Mouse (Mus musculus) neural tube, embryonic 14.5 days (tissue): ENCODE results near the gene Cotl1. TPM values are rescaled to one million over a fixed set of nuclear protein-coding genes. Genes with fewer than 3 reads are reported as not detected.
A peak's percentile ranks its signal among the peaks of the same experiment; 100 is the strongest.

Experiments
- ATAC-seq: fragments of 200-750 bp; cut with Nextera tagmentation; 2 replicates; pipeline ENCODE4 v1.8.0; 2017; ENCODE audit warnings: low read depth, mild to moderate bottlenecking, moderate TSS enrichment, moderate library complexity
- H3K27ac ChIP-seq: fragments of 300-500 bp; sonication (generic); 2 replicates; pipeline ENCODE4 v1.5.1; 2014; ENCODE audit warnings: low read depth, mild to moderate bottlenecking, control low read depth, low read length, moderate library complexity, mixed read lengths
- H3K27me3 ChIP-seq: fragments of 300-500 bp; sonication (generic); 2 replicates; pipeline ENCODE4 v1.6.1; 2014; ENCODE audit warnings: low read length; ENCODE audit not compliant: control insufficient read depth, insufficient read depth
- H3K36me3 ChIP-seq: fragments of 300-500 bp; sonication (generic); 2 replicates; pipeline ENCODE4 v1.6.1; 2014; ENCODE audit warnings: low read length, mixed read lengths; ENCODE audit not compliant: control insufficient read depth, insufficient read depth
- H3K4me1 ChIP-seq: fragments of 300-500 bp; sonication (generic); 2 replicates; pipeline ENCODE4 v1.6.1; 2014; ENCODE audit warnings: low read length; ENCODE audit not compliant: control insufficient read depth, insufficient read depth
- H3K4me2 ChIP-seq: fragments of 300-500 bp; sonication (generic); 2 replicates; pipeline ENCODE4 v1.6.1; 2014; ENCODE audit warnings: mild to moderate bottlenecking, low read depth, low read length, control low read depth
- H3K4me3 ChIP-seq: fragments of 300-500 bp; sonication (generic); 2 replicates; pipeline ENCODE4 v1.5.1; 2014; ENCODE audit warnings: low read depth, low read length, control low read depth, mixed read lengths
- H3K9ac ChIP-seq: fragments of 300-500 bp; sonication (generic); replicated peaks from 2 replicates; pipeline ENCODE4 v1.6.1; 2014; ENCODE audit warnings: low read depth, mild to moderate bottlenecking, control low read depth, low read length, mixed read lengths
- H3K9me3 ChIP-seq: fragments of 300-500 bp; sonication (generic); 2 replicates; pipeline ENCODE4 v1.6.1; 2016; ENCODE audit warnings: low read length; ENCODE audit not compliant: control insufficient read depth
- WGBS: fragments of 180-500 bp; shearing (Covaris S2); extraction: QIAGEN DNeasy Blood & Tissue Kit; methylation state at CpG from one replicate; pipeline ENCODE4 v1.1.7; 2014; 5-methylcytosine and 5-hydroxymethylcytosine counted together
- polyA plus RNA-seq: library from polyadenylated mRNA; unstranded; fragments of >200 nt; fragmentation: Nextera tagmentation; extraction: Ambion mirVana; gene quantifications from 2 replicates; pipeline ENCODE4 v1.2.1, GENCODE M21; 2014

Gene Cotl1
- polyA plus RNA-seq, 1 experiment from 2014 or later: 232 TPM

DNA sequence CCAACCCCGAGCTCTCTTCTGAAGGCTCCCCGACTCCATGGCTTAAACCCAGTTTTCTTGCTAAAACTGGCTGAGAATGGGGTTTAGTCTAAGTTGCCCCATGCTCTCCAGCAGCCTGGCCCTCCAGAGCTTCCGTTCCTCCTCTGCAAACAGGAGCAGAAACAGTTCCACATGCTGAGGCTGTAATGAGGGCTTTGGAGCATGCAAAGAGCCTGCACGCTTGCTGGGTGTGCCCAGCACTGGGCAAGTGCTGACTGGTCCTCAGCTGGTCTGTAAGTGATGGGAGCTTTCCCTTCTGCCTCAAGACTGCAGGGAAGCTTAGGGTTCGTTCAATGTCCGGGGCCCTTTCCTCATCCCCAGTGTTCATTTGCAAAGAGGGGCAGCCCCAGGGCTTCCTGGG, 24.1 kb downstream of the Cotl1 start:
- Histone ChIP-seq H3K27me3 (no peaks in the 10 kb centered on the region), H3K9ac (no peak overlapping the region), H3K9me3 (no peaks in the 10 kb centered on the region), H3K4me3 (no peak overlapping the region), H3K4me1 (peaks cover 4% of the 10 kb centered on the region; the same call in 1 of the 2 replicates), H3K4me2 (no peak overlapping the region), H3K36me3 (no peaks in the 10 kb centered on the region; the same call in 1 of the 2 replicates), H3K27ac (no peak overlapping the region)
- ATAC-seq: no peak
- 87% methylated on average over 6 of the region's 6 CpGs for WGBS

DNA sequence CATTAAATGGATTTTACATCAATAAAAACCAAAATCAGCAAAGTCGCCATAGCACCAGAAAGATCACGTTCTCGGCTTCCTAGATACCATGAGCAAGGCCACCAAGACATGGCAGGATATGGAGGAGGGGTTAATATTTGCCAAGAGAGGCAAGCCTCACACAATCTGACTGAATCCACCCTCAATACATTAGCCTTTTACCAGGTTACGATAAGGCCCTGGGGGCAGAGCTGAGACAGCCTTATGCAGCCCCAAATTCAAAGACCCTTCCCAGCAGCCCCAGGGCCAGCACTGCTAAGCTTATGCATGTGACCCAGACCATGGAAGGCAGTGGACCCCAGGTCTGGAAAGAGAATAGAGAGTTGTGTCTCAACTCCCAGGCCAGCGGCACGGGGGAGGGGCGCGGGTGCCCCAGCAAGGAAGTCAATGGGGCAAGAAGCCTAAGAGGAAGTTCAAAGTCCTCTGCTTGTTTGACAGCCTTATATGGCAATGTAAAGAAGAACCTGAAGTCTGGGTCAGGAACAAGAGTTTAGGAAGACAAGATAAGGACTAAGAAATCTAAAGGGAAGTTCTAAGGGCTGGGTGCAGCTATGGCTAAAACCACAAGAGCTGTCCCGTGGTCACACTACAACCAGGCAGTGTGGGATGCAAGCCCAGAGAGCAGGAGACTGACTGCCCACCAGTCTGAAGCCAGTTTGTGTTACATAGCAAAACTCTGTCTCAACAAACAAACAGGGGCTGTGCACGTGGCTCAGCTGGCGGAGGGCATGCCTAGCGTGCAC, 27.5 kb downstream of the Cotl1 start:
- no peak for ATAC-seq
- peaks cover 16% of the 10 kb centered on the region; the same call in 1 of the 2 replicates for H3K4me1 ChIP-seq

DNA sequence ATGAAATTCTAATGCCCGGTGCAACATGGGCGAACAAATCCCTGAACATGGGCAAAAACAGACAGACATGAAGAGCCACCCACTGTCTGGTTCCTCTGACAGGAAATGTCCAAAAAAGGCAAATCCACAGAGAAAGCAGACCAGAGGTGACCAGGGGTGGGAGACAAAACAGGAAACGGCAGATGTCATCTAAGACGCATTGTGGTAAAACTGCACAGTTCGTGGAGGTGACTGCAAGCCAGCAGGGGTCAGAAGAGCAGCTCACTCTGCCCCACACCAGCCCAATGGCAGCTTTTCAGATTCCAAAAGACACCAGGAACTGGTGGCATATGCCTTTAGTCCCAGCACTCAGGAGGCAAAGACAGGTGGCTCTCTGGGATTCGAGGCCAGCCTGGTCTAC, 28.4 kb downstream of the Cotl1 start:
- Histone ChIP-seq H3K27me3 (no peaks in the 10 kb centered on the region), H3K9ac (no peak overlapping the region), H3K36me3 (no peaks in the 10 kb centered on the region), H3K27ac (no peak overlapping the region), H3K4me1 (peaks cover 17% of the 10 kb centered on the region; the same call in 1 of the 2 replicates), H3K4me2 (no peak overlapping the region), H3K9me3 (no peaks in the 10 kb centered on the region), H3K4me3 (no peak overlapping the region)
- WGBS: 59% methylated on average over 6 of the region's 6 CpGs
- no peak for ATAC-seq

More for the DNA sequence above, 27.5 kb downstream of the Cotl1 start:
- WGBS: 80% methylated on average over 12 of the region's 12 CpGs
- Histone ChIP-seq H3K4me3 (no peak overlapping the region), H3K9me3 (no peaks in the 10 kb centered on the region), H3K27ac (no peak overlapping the region), H3K9ac (no peak overlapping the region), H3K27me3 (no peaks in the 10 kb centered on the region), H3K36me3 (no peaks in the 10 kb centered on the region), H3K4me2 (no peak overlapping the region)

DNA sequence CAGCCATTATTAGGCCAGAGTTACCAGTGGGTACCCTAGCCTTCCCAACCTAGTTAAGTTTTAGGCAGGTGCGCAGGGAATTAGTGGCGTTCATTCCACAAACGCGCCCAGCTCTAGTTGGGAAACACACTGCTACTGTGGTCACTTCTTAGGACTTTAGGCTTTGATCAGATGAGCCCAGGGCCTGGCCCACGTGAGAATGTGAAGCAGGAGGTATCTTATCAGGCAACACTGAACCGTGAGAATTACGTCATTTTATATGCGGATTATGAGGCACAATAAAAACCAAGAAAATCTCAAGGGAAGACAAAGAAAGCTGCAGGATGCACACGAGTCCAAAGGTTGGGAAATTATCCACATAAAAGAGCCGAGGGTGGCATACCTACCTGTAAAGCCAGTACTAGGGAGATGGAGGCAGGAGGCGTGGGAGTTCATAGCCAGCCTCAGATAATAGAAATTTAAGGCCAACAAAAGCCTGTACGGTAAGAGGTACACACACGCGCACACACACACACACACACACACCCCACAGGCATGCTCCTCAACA, 29.3 kb downstream of the Cotl1 start:
- peaks cover 25% of the 10 kb centered on the region; the same call in 1 of the 2 replicates for H3K4me1 ChIP-seq
- ATAC-seq: no peak
- H3K9ac ChIP-seq: no peak overlapping the region
- no peaks in the 10 kb centered on the region for H3K9me3 ChIP-seq
- no peak overlapping the region for H3K4me2 ChIP-seq
- H3K27ac ChIP-seq: no peak overlapping the region
- no peak overlapping the region for H3K4me3 ChIP-seq
- no peaks in the 10 kb centered on the region for H3K27me3 ChIP-seq
- 70% methylated on average over 14 of the region's 14 CpGs for WGBS
- no peaks in the 10 kb centered on the region for H3K36me3 ChIP-seq

- H3K27me3 ChIP-seq: no peaks in the 10 kb centered on the region
- 42% methylated on average over 23 of the region's 23 CpGs for WGBS
- no peak overlapping the region for H3K9ac ChIP-seq
- H3K36me3 ChIP-seq: no peaks in the 10 kb centered on the region
- no peaks in the 10 kb centered on the region for H3K9me3 ChIP-seq
- ATAC-seq: no peak; the same call in 1 of the 2 replicates
- peaks cover 25% of the 10 kb centered on the region; the same call in 1 of the 2 replicates for H3K4me1 ChIP-seq
- no peak overlapping the region for H3K4me3 ChIP-seq
- H3K27ac ChIP-seq: peak overlapping the region; percentile 34; the same call in 1 of the 2 replicates
- H3K4me2 ChIP-seq: no peak overlapping the region
Observed at GRCm38 (mm10) chr8:119810127-119810868, 30.0 kb downstream of the Cotl1 start.

DNA sequence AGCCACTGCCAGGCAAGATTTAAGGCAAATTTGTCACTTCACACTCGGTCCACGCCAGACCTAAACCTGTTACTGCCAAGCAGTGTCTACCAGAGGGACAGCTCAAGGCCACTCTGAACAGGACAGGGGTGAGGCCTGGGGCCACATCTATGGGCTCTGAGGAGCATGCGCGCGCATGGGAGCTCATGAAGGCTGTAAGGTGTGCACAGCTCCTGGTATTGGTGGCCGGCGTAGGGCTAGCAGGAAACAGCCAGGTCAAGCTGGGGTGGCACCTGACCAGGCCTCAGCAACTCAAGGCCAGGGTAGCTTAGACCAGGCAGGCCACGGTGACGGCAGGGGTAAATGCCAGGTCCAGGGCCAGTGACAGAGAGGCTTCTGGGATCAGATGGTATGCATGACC, 30.7 kb downstream of the Cotl1 start:
- Histone ChIP-seq H3K9me3 (no peaks in the 10 kb centered on the region), H3K27me3 (no peaks in the 10 kb centered on the region), H3K9ac (no peak overlapping the region), H3K36me3 (no peaks in the 10 kb centered on the region), H3K4me1 (peaks cover 25% of the 10 kb centered on the region; the same call in 1 of the 2 replicates), H3K27ac (peak overlapping the region; percentile 34; the same call in 1 of the 2 replicates), H3K4me2 (no peak overlapping the region), H3K4me3 (no peak overlapping the region)
- 85% methylated on average over 9 of the region's 9 CpGs for WGBS
- ATAC-seq: no peak

GRCm38 (mm10) chr8:119807687-119808086, 32.7 kb downstream of the Cotl1 start:
- WGBS: 86% methylated on average over 4 of the region's 4 CpGs
- Histone ChIP-seq H3K4me2 (no peak overlapping the region), H3K4me3 (no peak overlapping the region), H3K4me1 (peaks cover 23% of the 10 kb centered on the region; the same call in 1 of the 2 replicates), H3K9ac (no peak overlapping the region), H3K9me3 (no peaks in the 10 kb centered on the region), H3K36me3 (no peaks in the 10 kb centered on the region), H3K27ac (no peak overlapping the region), H3K27me3 (no peaks in the 10 kb centered on the region)
- ATAC-seq: no peak

DNA sequence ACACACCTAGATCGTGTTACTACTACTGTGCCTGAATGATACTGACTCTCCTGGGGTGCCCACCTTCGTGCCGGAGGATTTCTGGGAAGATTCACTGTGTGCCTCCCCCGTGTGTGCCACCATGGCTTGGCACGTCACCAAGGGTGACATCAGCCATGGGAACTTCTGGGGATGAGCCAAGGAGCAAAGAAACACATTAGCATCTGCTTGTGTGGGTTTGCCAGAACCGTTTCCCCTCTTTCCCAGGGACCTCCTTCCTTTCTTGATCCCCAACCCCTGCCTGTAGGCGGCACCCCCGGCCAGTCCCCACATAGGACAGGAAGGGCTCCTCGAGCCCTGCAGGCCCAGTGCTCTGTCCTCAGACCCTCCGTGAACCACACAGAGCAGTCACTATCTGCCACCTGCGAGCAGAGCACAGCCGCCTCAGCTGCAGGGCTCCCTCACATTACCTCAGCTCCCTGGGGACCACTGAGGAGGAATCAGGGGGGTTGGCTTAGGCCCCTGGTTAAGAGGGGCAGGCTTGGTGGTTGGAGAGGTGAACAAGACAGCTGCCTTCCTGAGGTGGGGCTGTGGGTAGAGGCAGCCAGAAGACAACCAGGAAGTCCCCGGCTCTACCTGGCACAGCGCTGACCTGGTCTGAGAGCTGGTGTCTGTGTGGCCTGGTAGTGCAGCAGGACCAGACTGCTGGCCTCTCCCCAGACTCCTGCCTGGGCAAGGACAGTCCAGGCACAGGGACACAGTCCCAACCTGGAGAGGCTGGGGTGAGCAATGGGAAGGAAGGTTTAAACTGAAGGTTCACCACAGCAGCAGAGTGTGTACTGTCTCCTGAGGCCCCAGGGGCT, 33.7 kb downstream of the Cotl1 start:
- H3K4me3 ChIP-seq: no peak overlapping the region
- no peaks in the 10 kb centered on the region for H3K27me3 ChIP-seq
- H3K4me2 ChIP-seq: no peak overlapping the region
- H3K36me3 ChIP-seq: no peaks in the 10 kb centered on the region
- ATAC-seq: peak; percentile 32; the same call in 1 of the 2 replicates
- peaks cover 21% of the 10 kb centered on the region; the same call in 1 of the 2 replicates for H3K4me1 ChIP-seq
- H3K9ac ChIP-seq: no peak overlapping the region
- H3K27ac ChIP-seq: 0 out of 2 replicates have a peak overlapping the region, but pooled peaks have one; percentile 34
- no peaks in the 10 kb centered on the region for H3K9me3 ChIP-seq
- WGBS: 51% methylated on average over 14 of the region's 14 CpGs
